Mouse (Mus musculus): ENCODE data around the gene Vmn2r76. TPM values are rescaled to one million over a fixed set of nuclear protein-coding genes. Genes with fewer than 3 reads are reported as not detected.
"Not testable (repeated sequence)": the region's sequence is repeated elsewhere in the genome, so short reads cannot be mapped to it uniquely, and the experiment has no call there.

Gene Vmn2r76
- not detected for total RNA-seq (2021)
- long read RNA-seq, experiment 1: 0 reads
- long read RNA-seq, experiment 2: 0 reads

- no peak for DNase-seq
Measured at GRCm38 (mm10) chr7:86246208-86246607, at the start of gene Vmn2r76. TSS of gene Vmn2r76 (minus strand) at chr7:86246308.

GRCm38 (mm10) chr7:86277072-86277471, 31.0 kb upstream of the Vmn2r76 start, which contains the start of gene Olfr310:
TSS of gene Olfr310 (minus strand) at chr7:86277172.
- DNase-seq: no peak

- no peak for DNase-seq
Measured at GRCm38 (mm10) chr7:86211345-86211744, 34.8 kb downstream of the Vmn2r76 start.

GRCm38 (mm10) chr7:86171678-86172077, 74.4 kb downstream of the Vmn2r76 start, which contains the start of gene Vmn2r75:
TSS of gene Vmn2r75 (minus strand) at chr7:86171778.
- DNase-seq: not testable (repeated sequence)

Other genes with a start within 250 kb of the Vmn2r76 start
- gene Vmn2r75, start 74.5 kb downstream of the Vmn2r76 start, total RNA-seq (2021): not detected
- not detected for gene Olfr310, start 30.9 kb upstream of the Vmn2r76 start, total RNA-seq (2021)
- not detected for gene Olfr309, start 67.4 kb upstream of the Vmn2r76 start, total RNA-seq (2021)
- gene Olfr308, start 79.3 kb upstream of the Vmn2r76 start, total RNA-seq (2021): not detected
- gene Olfr307, start 91.3 kb upstream of the Vmn2r76 start, total RNA-seq (2021): not detected
- not detected for gene Olfr305, start 120.6 kb upstream of the Vmn2r76 start, total RNA-seq (2021)
- gene Olfr304, start 140.3 kb upstream of the Vmn2r76 start, total RNA-seq (2021): not detected
- not detected for gene Olfr303, start 151.5 kb upstream of the Vmn2r76 start, total RNA-seq (2021)
- gene Olfr301, start 157.5 kb upstream of the Vmn2r76 start, total RNA-seq (2021): not detected
- not detected for gene Olfr299, start 213.6 kb upstream of the Vmn2r76 start, total RNA-seq (2021)
- gene Olfr298, start 246.2 kb upstream of the Vmn2r76 start, total RNA-seq (2021): not detected